Mouse (Mus musculus) adrenal gland, postnatal 36 days (tissue): Measurements from ENCODE around the gene Cog3. TPM values are rescaled to one million over a fixed set of nuclear protein-coding genes. Genes with fewer than 3 reads are reported as not detected.

Experiments
- DNase-seq, 2 experiments: peaks; one replicate each; pipeline ENCODE4 v3.0.0; 2021; ENCODE audit warnings: mixed read lengths in 1 of 2
- total RNA-seq, 2 experiments: library from RNA; stranded (reverse); gene quantifications; 2 replicates each; pipeline ENCODE4 v1.2.3; 2021

Cog3 gene
- total RNA-seq, 2 experiments from 2014 or later, result 26.5 to 33.3 TPM

- no peak for DNase-seq
These were observed 56.4 kb downstream of the Cog3 start for GRCm38 (mm10) chr14:75697928-75698327.

- DNase-seq, result peak; percentile 39 to 42
These were observed 58.2 kb downstream of the Cog3 start for GRCm38 (mm10) chr14:75696096-75696495.

GRCm38 (mm10) chr14:75690428-75690827 lies 63.9 kb downstream of the Cog3 start:
- no peak for DNase-seq

- no peak for DNase-seq
These were observed 78.0 kb downstream of the Cog3 start for GRCm38 (mm10) chr14:75676316-75676715.

GRCm38 (mm10) chr14:75669085-75669645 lies 85.2 kb downstream of the Cog3 start:
- DNase-seq, result no peak

GRCm38 (mm10) chr14:75665430-75666180 lies 88.7 kb downstream of the Cog3 start:
- DNase-seq, result no peak

- no peak for DNase-seq
These were observed 92.8 kb downstream of the Cog3 start for GRCm38 (mm10) chr14:75661548-75661947.

GRCm38 (mm10) chr14:75660936-75661335 lies 93.4 kb downstream of the Cog3 start:
- no peak for DNase-seq

Other genes starting within 250 kb of the Cog3 start
- gene Spert, start 161.4 kb downstream of the Cog3 start, total RNA-seq, result not detected
- gene Erich6b, start 112.3 kb downstream of the Cog3 start, total RNA-seq, result not detected
- gene Slc25a30, start 32.5 kb upstream of the Cog3 start, total RNA-seq, result 100 to 1,000 TPM; 206 to 215 TPM
- 1,000 to 10,000 TPM; 2,956 to 3,131 TPM for gene Tpt1, start 90.6 kb upstream of the Cog3 start, total RNA-seq
- not detected for gene Kctd4, start 200.5 kb upstream of the Cog3 start, total RNA-seq